Mouse (Mus musculus) stomach, embryonic 15.5 days (tissue): ENCODE data around the gene Zfyve27. TPM values are rescaled to one million over a fixed set of nuclear protein-coding genes. Genes with fewer than 3 reads are reported as not detected.

Source experiments
- ATAC-seq: fragments of 200-750 bp; cut with Nextera tagmentation; 2 replicates; pipeline ENCODE4 v1.8.0; 2017; ENCODE audit warnings: low read depth, moderate number of reproducible peaks, moderate TSS enrichment; ENCODE audit not compliant: insufficient read depth, low FRiP score
- H3K27ac ChIP-seq: fragments of 300-500 bp; sonication (generic); 2 replicates; pipeline ENCODE4 v1.5.1; 2015; ENCODE audit warnings: mild to moderate bottlenecking, inconsistent platforms
- H3K27me3 ChIP-seq: fragments of 300-500 bp; sonication (generic); replicated peaks from 2 replicates; pipeline ENCODE4 v1.6.1; 2015; ENCODE audit warnings: inconsistent platforms
- H3K36me3 ChIP-seq: fragments of 300-500 bp; sonication (generic); 2 replicates; pipeline ENCODE4 v1.6.1; 2015; ENCODE audit warnings: inconsistent platforms
- H3K4me1 ChIP-seq: fragments of 300-500 bp; sonication (generic); 2 replicates; pipeline ENCODE4 v1.6.1; 2015; ENCODE audit warnings: inconsistent platforms
- H3K4me2 ChIP-seq: fragments of 300-500 bp; sonication (generic); 2 replicates; pipeline ENCODE4 v1.6.1; 2015; ENCODE audit warnings: mild to moderate bottlenecking, inconsistent platforms
- H3K4me3 ChIP-seq: fragments of 300-500 bp; sonication (generic); replicated peaks from 2 replicates; pipeline ENCODE4 v1.5.1; 2015; ENCODE audit warnings: inconsistent platforms
- H3K9ac ChIP-seq: fragments of 300-500 bp; sonication (generic); 2 replicates; pipeline ENCODE4 v1.6.1; 2015; ENCODE audit warnings: inconsistent platforms
- H3K9me3 ChIP-seq: fragments of 300-500 bp; sonication (generic); 2 replicates; pipeline ENCODE4 v1.6.1; 2016; ENCODE audit warnings: inconsistent platforms
- WGBS: fragments of 180-500 bp; shearing (Covaris S2); methylation state at CpG from one replicate; pipeline ENCODE4 v1.1.7; 2015; 5-methylcytosine and 5-hydroxymethylcytosine counted together
- polyA plus RNA-seq: library from polyadenylated mRNA; unstranded; fragments of >200 nt; fragmentation: Nextera tagmentation; extraction: Ambion mirVana; gene quantifications from 2 replicates; pipeline ENCODE4 v1.2.1, GENCODE M21; 2015

Gene Zfyve27
- polyA plus RNA-seq = 24.6 and 25.2 TPM in 2 replicates

GRCm38 (mm10) chr19:42163764-42164163 is at the start of gene Zfyve27:
Gene Zfyve27, plus strand, starts transcription at chr19:42163951.
- no peak for ATAC-seq
- Histone ChIP-seq H3K9ac (no peak within 1 kb of the TSS), H3K4me1 (no peaks in the 10 kb centered on the region), H3K36me3 (no peaks in the 10 kb centered on the region), H3K4me2 (no peak within 1 kb of the TSS), H3K27me3 (peaks cover 8% of the 10 kb centered on the region; the same call in 1 of the 2 replicates), H3K4me3 (no peak within 1 kb of the TSS), H3K27ac (no peak within 1 kb of the TSS), H3K9me3 (no peaks in the 10 kb centered on the region)
- WGBS = 37% methylated on average over 5 of the region's 5 CpGs

GRCm38 (mm10) chr19:42115783-42116335 is 47.9 kb upstream of the Zfyve27 start:
- H3K9ac ChIP-seq = no peak overlapping the region
- peaks cover 30% of the 10 kb centered on the region for H3K36me3 ChIP-seq
- H3K27me3 ChIP-seq = no peaks in the 10 kb centered on the region
- ATAC-seq = no peak
- 80% methylated on average over 4 of the region's 4 CpGs for WGBS
- no peak overlapping the region for H3K4me3 ChIP-seq
- H3K27ac ChIP-seq = no peak overlapping the region
- H3K9me3 ChIP-seq = no peaks in the 10 kb centered on the region
- no peak overlapping the region for H3K4me2 ChIP-seq
- no peaks in the 10 kb centered on the region for H3K4me1 ChIP-seq

GRCm38 (mm10) chr19:42118142-42118541 is 45.6 kb upstream of the Zfyve27 start:
- 94% methylated on average over 9 of the region's 9 CpGs for WGBS
- Histone ChIP-seq H3K27me3 (no peaks in the 10 kb centered on the region), H3K27ac (no peak overlapping the region), H3K9me3 (no peaks in the 10 kb centered on the region), H3K4me2 (no peak overlapping the region), H3K4me1 (no peaks in the 10 kb centered on the region), H3K4me3 (no peak overlapping the region), H3K36me3 (peaks cover 44% of the 10 kb centered on the region), H3K9ac (no peak overlapping the region)
- no peak for ATAC-seq

GRCm38 (mm10) chr19:42118596-42118995 is 45.2 kb upstream of the Zfyve27 start:
- WGBS = 65% methylated on average over 5 of the region's 5 CpGs
- H3K4me1 ChIP-seq = no peaks in the 10 kb centered on the region
- peaks cover 49% of the 10 kb centered on the region for H3K36me3 ChIP-seq
- H3K9ac ChIP-seq = no peak overlapping the region
- H3K27ac ChIP-seq = no peak overlapping the region
- no peaks in the 10 kb centered on the region for H3K9me3 ChIP-seq
- no peaks in the 10 kb centered on the region for H3K27me3 ChIP-seq
- H3K4me2 ChIP-seq = no peak overlapping the region
- ATAC-seq = peak; percentile 53; the same call in 1 of the 2 replicates
- H3K4me3 ChIP-seq = no peak overlapping the region

- Histone ChIP-seq H3K9ac (no peak overlapping the region), H3K9me3 (no peaks in the 10 kb centered on the region), H3K27ac (no peak overlapping the region), H3K4me1 (no peaks in the 10 kb centered on the region), H3K36me3 (peaks cover 52% of the 10 kb centered on the region), H3K27me3 (no peaks in the 10 kb centered on the region), H3K4me2 (no peak overlapping the region), H3K4me3 (no peak overlapping the region)
- no peak for ATAC-seq
- whole genome bisulfite sequencing = 86% methylated on average over 8 of the region's 8 CpGs
Observed at GRCm38 (mm10) chr19:42120451-42120850, 43.3 kb upstream of the Zfyve27 start.

- peaks cover 5% of the 10 kb centered on the region; the same call in 1 of the 2 replicates for H3K4me1 ChIP-seq
- H3K9ac ChIP-seq = no peak overlapping the region
- H3K36me3 ChIP-seq = peaks cover 41% of the 10 kb centered on the region
- H3K9me3 ChIP-seq = no peaks in the 10 kb centered on the region
- H3K4me2 ChIP-seq = no peak overlapping the region
- H3K27ac ChIP-seq = no peak overlapping the region
- no peak for ATAC-seq
- H3K27me3 ChIP-seq = no peaks in the 10 kb centered on the region
- 86% methylated on average over 13 of the region's 13 CpGs for WGBS
- no peak overlapping the region for H3K4me3 ChIP-seq
Observed at GRCm38 (mm10) chr19:42124684-42125083, 39.1 kb upstream of the Zfyve27 start.

- H3K4me3 ChIP-seq = no peak overlapping the region
- WGBS = 78% methylated on average over 11 of the region's 11 CpGs
- peaks cover 31% of the 10 kb centered on the region for H3K36me3 ChIP-seq
- H3K9ac ChIP-seq = no peak overlapping the region
- no peaks in the 10 kb centered on the region for H3K9me3 ChIP-seq
- H3K27ac ChIP-seq = no peak overlapping the region
- H3K4me2 ChIP-seq = no peak overlapping the region
- no peaks in the 10 kb centered on the region for H3K27me3 ChIP-seq
- H3K4me1 ChIP-seq = peaks cover 12% of the 10 kb centered on the region; the same call in 1 of the 2 replicates
- no peak for ATAC-seq
Observed at GRCm38 (mm10) chr19:42125501-42126218, 38.1 kb upstream of the Zfyve27 start.

- H3K27ac ChIP-seq = no peak overlapping the region
- peaks cover 26% of the 10 kb centered on the region for H3K36me3 ChIP-seq
- no peak overlapping the region for H3K9ac ChIP-seq
- no peak overlapping the region for H3K4me3 ChIP-seq
- no peak for ATAC-seq
- no peak overlapping the region for H3K4me2 ChIP-seq
- H3K9me3 ChIP-seq = no peaks in the 10 kb centered on the region
- 83% methylated on average over 6 of the region's 6 CpGs for whole genome bisulfite sequencing
- H3K27me3 ChIP-seq = no peaks in the 10 kb centered on the region
- H3K4me1 ChIP-seq = peaks cover 12% of the 10 kb centered on the region; the same call in 1 of the 2 replicates
Observed at GRCm38 (mm10) chr19:42126219-42126605, 37.5 kb upstream of the Zfyve27 start.

GRCm38 (mm10) chr19:42127024-42127423 is 36.7 kb upstream of the Zfyve27 start:
- Histone ChIP-seq H3K36me3 (peaks cover 21% of the 10 kb centered on the region), H3K9ac (no peak overlapping the region), H3K4me1 (peaks cover 12% of the 10 kb centered on the region; the same call in 1 of the 2 replicates), H3K27me3 (no peaks in the 10 kb centered on the region), H3K4me3 (peak overlapping the region; percentile 74; the same call in 1 of the 2 replicates), H3K27ac (peak overlapping the region; percentile 55), H3K9me3 (no peaks in the 10 kb centered on the region), H3K4me2 (peak overlapping the region; percentile 96)
- WGBS = 63% methylated on average over 5 of the region's 5 CpGs
- no peak for ATAC-seq

- peak overlapping the region; percentile 94 for H3K9ac ChIP-seq
- H3K4me1 ChIP-seq = peaks cover 12% of the 10 kb centered on the region; the same call in 1 of the 2 replicates
- peak overlapping the region; percentile 96 for H3K4me2 ChIP-seq
- no peaks in the 10 kb centered on the region for H3K9me3 ChIP-seq
- no peak for ATAC-seq
- H3K27me3 ChIP-seq = no peaks in the 10 kb centered on the region
- peak overlapping the region; percentile 94 for H3K27ac ChIP-seq
- 5% methylated on average over 23 of the region's 23 CpGs for WGBS
- peaks cover 15% of the 10 kb centered on the region; the same call in 1 of the 2 replicates for H3K36me3 ChIP-seq
- peak overlapping the region; percentile 74 for H3K4me3 ChIP-seq
Observed at GRCm38 (mm10) chr19:42128052-42128740, 35.6 kb upstream of the Zfyve27 start.

GRCm38 (mm10) chr19:42128787-42129508 is 34.8 kb upstream of the Zfyve27 start, which contains the start of gene Avpi1:
Gene Avpi1, minus strand, starts transcription at chr19:42129059.
- Histone ChIP-seq H3K4me3 (peak within 1 kb of the TSS; percentile 74), H3K27ac (peak within 1 kb of the TSS; percentile 94), H3K4me2 (peak within 1 kb of the TSS; percentile 96), H3K27me3 (no peaks in the 10 kb centered on the region), H3K9ac (peak within 1 kb of the TSS; percentile 94), H3K4me1 (peaks cover 12% of the 10 kb centered on the region; the same call in 1 of the 2 replicates), H3K36me3 (peaks cover 9% of the 10 kb centered on the region; the same call in 1 of the 2 replicates), H3K9me3 (no peaks in the 10 kb centered on the region)
- ATAC-seq = peak; percentile 98
- WGBS = under 1% methylated on average over 54 of the region's 54 CpGs
